Mouse (Mus musculus) layer of hippocampus, adult 9-11 months (tissue): ENCODE measurements around the gene Hectd2.

Experiments
- DNase-seq: peaks from one replicate; pipeline ENCODE4 v3.0.0; 2022

Hectd2 gene

GRCm38 (mm10) chr19:36652686-36653085, 98.2 kb downstream of the Hectd2 start:
- no peak for DNase-seq

GRCm38 (mm10) chr19:36662734-36663133, 108.3 kb downstream of the Hectd2 start:
- DNase-seq: no peak

- no peak for DNase-seq
Observed at GRCm38 (mm10) chr19:36663918-36664317, 109.5 kb downstream of the Hectd2 start.

- no peak for DNase-seq
Observed at GRCm38 (mm10) chr19:36664417-36664816, 110.0 kb downstream of the Hectd2 start.

- no peak for DNase-seq
Observed at GRCm38 (mm10) chr19:36665206-36665605, 110.8 kb downstream of the Hectd2 start.

GRCm38 (mm10) chr19:36665641-36666040, 111.2 kb downstream of the Hectd2 start:
- no peak for DNase-seq

- DNase-seq: no peak
Observed at GRCm38 (mm10) chr19:36666471-36666870, 112.0 kb downstream of the Hectd2 start.

- no peak for DNase-seq
Observed at GRCm38 (mm10) chr19:36667368-36667767, 112.9 kb downstream of the Hectd2 start.

- no peak for DNase-seq
Observed at GRCm38 (mm10) chr19:36668098-36668497, 113.7 kb downstream of the Hectd2 start.

GRCm38 (mm10) chr19:36668881-36669639, 114.6 kb downstream of the Hectd2 start:
- DNase-seq: no peak

GRCm38 (mm10) chr19:36669720-36670451, 115.4 kb downstream of the Hectd2 start:
- no peak for DNase-seq
